Mouse (Mus musculus): ENCODE measurements around the gene Naalad2.

DNA sequence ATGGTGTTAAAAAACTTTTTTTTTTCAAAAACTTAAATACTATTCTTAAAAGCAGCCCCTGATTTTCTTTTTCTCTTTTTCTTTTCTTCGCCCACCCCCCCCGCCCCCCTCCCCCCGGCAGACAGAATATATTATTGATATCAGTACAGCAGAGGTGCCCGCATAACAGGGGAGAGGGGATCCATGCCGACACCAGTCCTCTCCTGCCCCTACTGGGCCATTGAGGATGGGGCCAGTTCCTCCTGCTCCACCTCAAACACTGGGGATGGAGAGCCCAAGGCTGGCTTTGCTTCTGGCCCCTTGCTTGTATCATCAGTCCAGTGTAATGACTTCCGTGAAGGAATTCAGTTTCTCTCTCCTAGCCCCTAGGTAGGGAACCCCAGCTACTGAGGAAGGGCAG lies 104.5 kb downstream of the Naalad2 start:
- TF ChIP-seq CTCF (IDR thresholded peaks at IDR 0.05; ENCODE audit: borderline replicate concordance, insufficient read depth, low read depth, low read length) (no peak), POLR2A (IDR thresholded peaks at IDR 0.05; ENCODE audit: borderline replicate concordance, insufficient read depth, low read length) (no peak)

Measured in cerebellum, adult 2 months (tissue).